Mouse (Mus musculus) right cerebral cortex, postnatal 36 days (tissue): ENCODE measurements around the gene Vmn2r81.
"Not testable (repeated sequence)": the region's sequence is repeated elsewhere in the genome, so short reads cannot be mapped to it uniquely, and the experiment has no call there.

ENCODE experiments used
- DNase-seq, 2 experiments: peaks; one replicate each; pipeline ENCODE4 v3.0.0; 2022; ENCODE audit warnings: low spot score in 2 of 2, mixed read lengths in 1 of 2

The Vmn2r81 gene

DNA sequence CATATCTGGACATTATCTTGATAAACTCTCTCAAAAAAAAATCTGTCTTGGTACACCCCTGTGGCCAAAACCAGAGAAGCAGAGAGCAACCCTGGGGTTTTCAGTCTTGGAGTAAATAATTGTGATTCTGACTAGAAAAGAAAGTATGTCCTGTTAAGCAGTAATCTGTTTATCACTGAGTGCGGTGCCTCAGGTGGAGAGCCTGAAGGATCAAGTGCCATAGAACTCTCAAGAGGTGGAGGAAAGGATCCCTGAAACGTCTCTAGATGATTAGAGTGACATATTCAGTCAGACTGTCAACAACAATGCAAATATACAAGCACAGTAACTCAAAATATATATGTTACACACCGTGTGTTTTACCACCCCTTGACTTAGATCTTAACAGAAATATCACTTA is at the start of gene Vmn2r81:
Vmn2r81 (plus strand) TSS at position 301 of the 400 bp plus-strand sequence.
- DNase-seq = not testable (repeated sequence)

DNA sequence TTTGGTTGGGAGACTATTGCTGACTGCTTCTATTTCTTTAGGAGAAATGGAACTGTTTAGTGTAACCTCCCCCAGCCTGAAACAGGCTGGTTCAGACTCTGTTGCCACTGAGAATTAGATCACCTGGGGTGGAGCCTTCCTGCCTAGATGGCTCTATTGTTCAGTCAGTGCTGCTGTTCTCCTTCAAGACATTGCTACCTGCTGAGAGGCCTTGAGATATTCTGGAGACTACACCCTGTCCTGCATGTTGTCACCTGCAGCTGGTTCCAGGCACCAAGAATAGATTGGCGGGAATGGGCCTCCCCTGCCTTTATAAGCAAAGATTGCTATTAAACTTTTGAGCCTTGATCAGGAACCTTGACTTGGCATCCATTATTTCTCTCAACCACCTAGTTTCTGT is 47.5 kb upstream of the Vmn2r81 start:
- DNase-seq = not testable (repeated sequence)

DNA sequence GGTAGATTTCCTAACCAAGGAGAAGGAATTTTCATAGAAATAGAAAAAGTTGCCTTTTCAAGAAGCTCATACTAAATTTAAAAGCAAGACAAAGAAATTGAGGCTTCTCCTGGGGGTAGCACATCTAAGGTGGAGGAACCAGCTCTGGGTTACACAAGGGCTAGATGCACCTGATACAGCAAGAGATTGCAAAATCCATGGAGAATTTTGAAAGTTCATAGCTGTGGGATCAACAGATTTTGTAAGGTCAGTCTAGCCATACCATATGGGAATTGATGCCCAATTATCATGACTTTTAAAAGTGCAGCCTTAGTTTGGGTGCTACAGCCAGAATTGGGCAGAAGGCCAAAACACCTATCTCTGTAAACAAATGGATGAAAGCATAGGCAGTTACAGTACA is 27.1 kb upstream of the Vmn2r81 start:
- DNase-seq = no peak

DNA sequence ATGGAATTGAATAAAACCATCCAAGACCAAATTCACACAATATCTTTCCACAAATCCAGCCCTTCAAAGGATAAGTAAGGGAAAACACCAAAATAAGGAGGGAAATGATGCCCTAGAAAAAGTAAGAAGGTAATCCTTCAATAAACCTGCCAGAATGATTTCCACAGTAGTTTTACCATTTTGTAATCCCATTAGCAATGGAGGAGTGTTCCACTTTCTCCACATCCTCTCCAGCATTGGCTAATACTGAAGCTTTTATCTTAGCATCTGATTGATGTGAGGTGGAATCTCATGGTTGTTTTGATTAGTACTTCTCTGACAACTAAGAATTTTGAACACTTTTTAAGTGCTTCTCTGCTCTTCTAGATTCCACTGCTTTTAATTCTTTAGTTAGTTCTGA is 25.9 kb upstream of the Vmn2r81 start:
- no peak for DNase-seq

DNA sequence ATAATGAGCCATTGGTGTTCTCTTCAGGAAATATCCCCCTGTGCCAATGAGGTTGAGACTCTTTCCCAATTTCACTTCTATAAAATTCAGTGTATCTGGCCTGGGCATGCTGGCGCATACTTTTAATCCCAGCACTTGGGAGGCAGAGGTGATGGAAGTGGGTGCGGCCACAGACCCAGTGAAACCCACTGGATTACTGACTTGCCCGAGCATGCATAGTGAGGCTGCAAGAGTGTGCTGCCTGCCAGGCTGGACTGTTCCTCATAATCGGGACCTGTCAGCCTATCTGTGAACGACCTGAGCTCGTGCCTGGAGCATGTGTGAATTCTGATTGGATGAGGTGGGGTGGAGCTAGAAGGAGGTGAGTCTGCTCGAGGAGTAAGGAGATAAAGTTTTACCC is 25.3 kb upstream of the Vmn2r81 start:
- DNase-seq = no peak

DNA sequence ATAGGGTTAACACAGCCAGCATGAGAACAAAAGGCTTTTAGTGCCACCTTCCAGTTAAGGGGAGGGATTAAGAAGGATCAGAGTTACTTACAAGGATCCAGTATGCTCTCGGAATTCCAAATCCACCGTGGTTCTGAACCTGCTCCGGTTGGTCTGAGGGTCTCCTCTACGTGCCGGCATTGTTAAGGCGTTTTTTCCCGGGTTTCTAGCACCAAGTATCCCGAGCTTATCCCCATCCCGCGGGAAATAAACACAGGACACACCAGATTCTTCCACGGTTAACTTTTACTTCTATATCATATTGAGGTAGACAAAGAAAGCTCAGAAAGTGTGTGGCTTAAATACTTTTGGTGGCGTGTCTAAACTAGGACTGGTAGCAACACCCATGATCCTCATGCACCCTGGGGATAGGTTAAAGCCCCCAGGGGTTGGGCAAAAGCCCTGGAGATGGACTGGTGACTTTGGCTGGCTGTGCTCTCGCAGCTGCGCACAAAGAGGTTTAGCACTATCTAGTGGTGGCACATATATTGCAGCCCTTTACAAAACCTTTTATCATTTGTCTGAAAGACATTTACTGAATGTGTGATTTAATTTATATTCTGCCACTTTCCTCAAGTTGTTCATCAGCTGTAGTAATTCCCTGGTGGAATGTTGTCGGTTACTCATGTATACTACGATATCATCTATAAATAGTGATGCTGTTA is 74.7 kb downstream of the Vmn2r81 start:
- DNase-seq = not testable (repeated sequence)

DNA sequence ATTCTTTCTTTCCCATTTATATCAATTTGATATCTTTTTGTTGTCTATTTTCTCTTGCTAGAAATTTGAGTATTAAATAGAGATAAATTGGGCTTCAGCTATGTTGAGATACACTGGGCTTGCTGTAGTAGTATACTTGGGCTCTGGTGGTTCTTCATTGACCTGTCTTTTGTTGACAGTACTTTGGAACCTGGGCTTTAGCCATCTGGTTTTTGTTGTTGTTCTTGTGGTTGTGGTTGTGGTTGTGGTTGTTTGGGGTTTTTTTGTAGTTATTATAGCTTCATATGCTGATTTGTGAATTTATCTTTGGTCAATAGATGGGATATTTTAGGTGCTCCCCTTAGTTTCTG is 75.2 kb downstream of the Vmn2r81 start:
- no peak for DNase-seq
